Mouse (Mus musculus): Measurements from ENCODE around the gene Kif2b. TPM values are rescaled to one million over a fixed set of nuclear protein-coding genes. Genes with fewer than 3 reads are reported as not detected.

The Kif2b gene
- not detected for polyA plus RNA-seq (2014; fragmentation: Illumina TruSeq; extraction: RNeasy Lipid Tissue Mini Kit (QIAGEN cat#74804); ENCODE audit: insufficient read depth, low read depth, low replicate concordance)

GRCm38 (mm10) chr11:91577317-91577716 is at the start of gene Kif2b:
TSS of gene Kif2b (minus strand) at chr11:91577558.

All from lung, adult 10 weeks (tissue).